Mouse (Mus musculus): ENCODE measurements around the gene Mfn2.

- TF ChIP-seq POLR2A (IDR thresholded peaks at IDR 0.05; ENCODE audit: extremely low read depth, insufficient read depth, low read length) (no peak), CTCF (IDR thresholded peaks at IDR 0.05; ENCODE audit: extremely low read depth, insufficient read depth, low read length) (no peak)
Measured at GRCm38 (mm10) chr4:147842871-147843270, 61.6 kb downstream of the Mfn2 start.

Data from cortical plate, adult 2 months (tissue).